Mouse (Mus musculus): Measurements from ENCODE around the gene Pepd. TPM values are rescaled to one million over a fixed set of nuclear protein-coding genes. Genes with fewer than 3 reads are reported as not detected.

The Pepd gene
- polyA plus RNA-seq, 1 experiment from 2014 or later: 91.4 TPM

GRCm38 (mm10) chr7:35023251-35023650, 111.1 kb downstream of the Pepd start:
- Histone ChIP-seq H3K9ac (no peak overlapping the region), H3K36me3 (no peaks in the 10 kb centered on the region), H3K27me3 (replicated peaks) (no peaks in the 10 kb centered on the region), H3K27ac (no peak overlapping the region), H3K4me1 (replicated peaks) (peaks cover 12% of the 10 kb centered on the region), H3K4me2 (replicated peaks) (no peak overlapping the region), H3K9me3 (no peaks in the 10 kb centered on the region), H3K4me3 (replicated peaks) (no peak overlapping the region)
- no peak for ATAC-seq
- WGBS: 80% methylated on average over 4 of the region's 4 CpGs

GRCm38 (mm10) chr7:35024426-35024825, 112.2 kb downstream of the Pepd start:
- Histone ChIP-seq H3K4me3 (replicated peaks) (no peak overlapping the region), H3K27me3 (replicated peaks) (no peaks in the 10 kb centered on the region), H3K9ac (no peak overlapping the region), H3K27ac (no peak overlapping the region), H3K36me3 (no peaks in the 10 kb centered on the region), H3K9me3 (no peaks in the 10 kb centered on the region), H3K4me2 (replicated peaks) (no peak overlapping the region), H3K4me1 (replicated peaks) (peaks cover 12% of the 10 kb centered on the region)
- 70% methylated on average over 1 of the region's 1 CpGs for WGBS
- ATAC-seq: no peak

- Histone ChIP-seq H3K4me3 (replicated peaks) (no peak overlapping the region), H3K27me3 (replicated peaks) (no peaks in the 10 kb centered on the region), H3K36me3 (no peaks in the 10 kb centered on the region), H3K4me1 (replicated peaks) (peaks cover 23% of the 10 kb centered on the region), H3K9ac (no peak overlapping the region), H3K4me2 (replicated peaks) (no peak overlapping the region), H3K27ac (no peak overlapping the region), H3K9me3 (no peaks in the 10 kb centered on the region)
- peak; percentile 28 for ATAC-seq
- 48% methylated on average over 5 of the region's 5 CpGs for WGBS
Measured at GRCm38 (mm10) chr7:35025409-35026275, 113.5 kb downstream of the Pepd start.

- peaks cover 23% of the 10 kb centered on the region for H3K4me1 ChIP-seq (replicated peaks)
- H3K27me3 ChIP-seq (replicated peaks): no peaks in the 10 kb centered on the region
- no peak overlapping the region for H3K4me3 ChIP-seq (replicated peaks)
- 88% methylated on average over 4 of the region's 4 CpGs for WGBS
- no peaks in the 10 kb centered on the region for H3K36me3 ChIP-seq
- no peak for ATAC-seq
- no peaks in the 10 kb centered on the region for H3K9me3 ChIP-seq
- no peak overlapping the region for H3K27ac ChIP-seq
- no peak overlapping the region for H3K9ac ChIP-seq
- no peak overlapping the region for H3K4me2 ChIP-seq (replicated peaks)
Measured at GRCm38 (mm10) chr7:35026276-35026630, 114.1 kb downstream of the Pepd start.

GRCm38 (mm10) chr7:35026838-35027291, 114.7 kb downstream of the Pepd start:
- no peak overlapping the region for H3K27ac ChIP-seq
- no peaks in the 10 kb centered on the region for H3K9me3 ChIP-seq
- WGBS: 78% methylated on average over 3 of the region's 3 CpGs
- no peak for ATAC-seq
- H3K9ac ChIP-seq: no peak overlapping the region
- H3K4me1 ChIP-seq (replicated peaks): peaks cover 23% of the 10 kb centered on the region
- no peaks in the 10 kb centered on the region for H3K36me3 ChIP-seq
- H3K4me3 ChIP-seq (replicated peaks): no peak overlapping the region
- H3K27me3 ChIP-seq (replicated peaks): no peaks in the 10 kb centered on the region
- H3K4me2 ChIP-seq (replicated peaks): peak overlapping the region; percentile 45; the same call in 1 of the 2 replicates

- 61% methylated on average over 9 of the region's 9 CpGs for WGBS
- H3K4me2 ChIP-seq (replicated peaks): peak overlapping the region; percentile 45
- H3K4me1 ChIP-seq (replicated peaks): peaks cover 23% of the 10 kb centered on the region
- no peaks in the 10 kb centered on the region for H3K9me3 ChIP-seq
- peak overlapping the region; percentile 73; the same call in 1 of the 2 replicates for H3K27ac ChIP-seq
- ATAC-seq: no peak
- peak overlapping the region; percentile 18; the same call in 1 of the 2 replicates for H3K4me3 ChIP-seq (replicated peaks)
- peak overlapping the region; percentile 18; the same call in 1 of the 2 replicates for H3K9ac ChIP-seq
- H3K27me3 ChIP-seq (replicated peaks): no peaks in the 10 kb centered on the region
- 0 out of 2 replicates have a peak, but pooled peaks cover 4% of the 10 kb centered on the region for H3K36me3 ChIP-seq
Measured at GRCm38 (mm10) chr7:35027801-35028420, 115.7 kb downstream of the Pepd start.

GRCm38 (mm10) chr7:35028559-35028958, 116.4 kb downstream of the Pepd start:
- Histone ChIP-seq H3K4me2 (replicated peaks) (peak overlapping the region; percentile 45), H3K27ac (peak overlapping the region; percentile 73), H3K9me3 (no peaks in the 10 kb centered on the region), H3K4me3 (replicated peaks) (peak overlapping the region; percentile 18), H3K4me1 (replicated peaks) (peaks cover 23% of the 10 kb centered on the region), H3K27me3 (replicated peaks) (no peaks in the 10 kb centered on the region), H3K36me3 (0 out of 2 replicates have a peak, but pooled peaks cover 4% of the 10 kb centered on the region), H3K9ac (no peak overlapping the region)
- no peak for ATAC-seq
- 81% methylated on average over 16 of the region's 16 CpGs for WGBS

GRCm38 (mm10) chr7:35029228-35029627, 117.0 kb downstream of the Pepd start:
- no peaks in the 10 kb centered on the region for H3K9me3 ChIP-seq
- peak; percentile 95 for ATAC-seq
- H3K4me2 ChIP-seq (replicated peaks): peak overlapping the region; percentile 45; the same call in 1 of the 2 replicates
- H3K4me3 ChIP-seq (replicated peaks): peak overlapping the region; percentile 18
- 0 out of 2 replicates have a peak, but pooled peaks cover 4% of the 10 kb centered on the region for H3K36me3 ChIP-seq
- H3K9ac ChIP-seq: no peak overlapping the region; the same call in 1 of the 2 replicates
- H3K27ac ChIP-seq: peak overlapping the region; percentile 73
- no peaks in the 10 kb centered on the region for H3K27me3 ChIP-seq (replicated peaks)
- H3K4me1 ChIP-seq (replicated peaks): peaks cover 23% of the 10 kb centered on the region
- 62% methylated on average over 5 of the region's 5 CpGs for WGBS

GRCm38 (mm10) chr7:35029648-35030047, 117.5 kb downstream of the Pepd start:
- no peaks in the 10 kb centered on the region for H3K27me3 ChIP-seq (replicated peaks)
- H3K4me2 ChIP-seq (replicated peaks): peak overlapping the region; percentile 4; the same call in 1 of the 2 replicates
- whole genome bisulfite sequencing: 59% methylated on average over 3 of the region's 3 CpGs
- H3K4me3 ChIP-seq (replicated peaks): no peak overlapping the region
- H3K9me3 ChIP-seq: no peaks in the 10 kb centered on the region
- ATAC-seq: peak; percentile 9
- H3K9ac ChIP-seq: no peak overlapping the region
- 0 out of 2 replicates have a peak, but pooled peaks cover 4% of the 10 kb centered on the region for H3K36me3 ChIP-seq
- H3K27ac ChIP-seq: peak overlapping the region; percentile 77
- peaks cover 23% of the 10 kb centered on the region for H3K4me1 ChIP-seq (replicated peaks)

GRCm38 (mm10) chr7:35030567-35030966, 118.4 kb downstream of the Pepd start:
- Histone ChIP-seq H3K4me2 (replicated peaks) (no peak overlapping the region), H3K27ac (peak overlapping the region; percentile 77; the same call in 1 of the 2 replicates), H3K36me3 (0 out of 2 replicates have a peak, but pooled peaks cover 4% of the 10 kb centered on the region), H3K27me3 (replicated peaks) (no peaks in the 10 kb centered on the region), H3K9ac (no peak overlapping the region), H3K4me3 (replicated peaks) (no peak overlapping the region), H3K9me3 (no peaks in the 10 kb centered on the region), H3K4me1 (replicated peaks) (peaks cover 23% of the 10 kb centered on the region)
- no peak for ATAC-seq
- WGBS: 83% methylated on average over 6 of the region's 6 CpGs

GRCm38 (mm10) chr7:35035141-35035553, 123.0 kb downstream of the Pepd start:
- no peaks in the 10 kb centered on the region for H3K9me3 ChIP-seq
- H3K36me3 ChIP-seq: 0 out of 2 replicates have a peak, but pooled peaks cover 4% of the 10 kb centered on the region
- H3K4me3 ChIP-seq (replicated peaks): no peak overlapping the region
- H3K9ac ChIP-seq: no peak overlapping the region
- ATAC-seq: no peak
- H3K4me2 ChIP-seq (replicated peaks): no peak overlapping the region
- no peaks in the 10 kb centered on the region for H3K27me3 ChIP-seq (replicated peaks)
- H3K27ac ChIP-seq: no peak overlapping the region
- 33% methylated on average over 6 of the region's 6 CpGs for WGBS
- H3K4me1 ChIP-seq (replicated peaks): peaks cover 15% of the 10 kb centered on the region

GRCm38 (mm10) chr7:35035565-35035964, 123.4 kb downstream of the Pepd start:
- Histone ChIP-seq H3K36me3 (0 out of 2 replicates have a peak, but pooled peaks cover 4% of the 10 kb centered on the region), H3K4me1 (replicated peaks) (peaks cover 11% of the 10 kb centered on the region), H3K9ac (no peak overlapping the region), H3K27me3 (replicated peaks) (no peaks in the 10 kb centered on the region), H3K27ac (no peak overlapping the region), H3K4me3 (replicated peaks) (no peak overlapping the region), H3K9me3 (no peaks in the 10 kb centered on the region), H3K4me2 (replicated peaks) (no peak overlapping the region)
- 73% methylated on average over 4 of the region's 4 CpGs for WGBS
- no peak for ATAC-seq

Data from intestine, embryonic 15.5 days (tissue).